27 mouse cellular contexts compared by ENCODE assay signal in the genomic region with DNA sequence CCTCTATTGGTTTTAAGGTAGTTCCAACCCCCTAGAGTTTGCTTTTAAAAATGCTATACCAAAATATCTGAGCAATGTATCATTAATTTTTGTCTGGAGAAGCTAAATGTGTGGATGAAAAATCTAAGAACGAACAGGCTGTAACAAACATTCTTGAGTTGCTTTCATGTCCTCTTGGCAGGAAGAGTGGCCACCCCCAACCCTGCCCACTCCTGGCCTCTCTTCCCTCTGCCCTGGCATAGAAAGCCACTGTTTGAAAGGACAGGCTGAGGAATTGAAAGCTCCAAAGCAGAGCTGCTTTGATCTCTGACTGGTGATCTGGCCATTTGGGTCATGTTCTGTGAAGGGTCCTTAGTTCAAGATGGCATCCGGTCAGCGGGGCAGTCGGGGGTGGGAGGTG.
"Had no signal": no experiment of that assay in that cellular context is flagged by ENCODE, and none has a peak within 500 bp of the region (broad histone marks: within the 10 kb centered on the region; RNA-seq: fewer than 3 reads in every experiment).

No protein-coding gene starts in this region.

- H3K9me3 ChIP-seq: heart, embryonic 10.5 days; hindbrain, embryonic 10.5 days; hindbrain, embryonic 12.5 days; intestine, embryonic 15.5 days; limb, embryonic 10.5 days; limb, embryonic 12.5 days; liver, embryonic 13.5 days; liver, embryonic 15.5 days had no signal

- H3K4me2 ChIP-seq: heart, embryonic 12.5 days; hindbrain, embryonic 12.5 days; hindbrain, embryonic 14.5 days; intestine, embryonic 15.5 days; limb, embryonic 12.5 days; liver, embryonic 11.5 days; liver, embryonic 13.5 days; liver, embryonic 15.5 days had no signal

- ATAC-seq: hindbrain, embryonic 16.5 days; inflammation-experienced regulatory T-cells, adult 6 months; intestine, embryonic 15.5 days; intestine, postnatal 0 days; liver, postnatal 0 days had no signal

- H3K4me1 ChIP-seq: heart, embryonic 10.5 days; heart, embryonic 12.5 days; hindbrain, embryonic 10.5 days; hindbrain, embryonic 12.5 days; intestine, embryonic 15.5 days; limb, embryonic 10.5 days; limb, embryonic 12.5 days; liver, embryonic 13.5 days; liver, embryonic 15.5 days had no signal

- H3K27ac ChIP-seq: gastrocnemius, adult 2 months; heart, embryonic 10.5 days; hindbrain, embryonic 10.5 days; hindbrain, embryonic 12.5 days; hindbrain, embryonic 14.5 days; intestine, embryonic 15.5 days; left cerebral cortex, adult 2 months; limb, embryonic 10.5 days; limb, embryonic 12.5 days; liver, embryonic 13.5 days; liver, embryonic 15.5 days had no signal

- H3K4me3 ChIP-seq: gastrocnemius, adult 2 months; heart, embryonic 10.5 days; heart, embryonic 12.5 days; hindbrain, embryonic 10.5 days; hindbrain, embryonic 12.5 days; intestine, embryonic 15.5 days; left cerebral cortex, adult 2 months; limb, embryonic 10.5 days; limb, embryonic 12.5 days; liver, embryonic 13.5 days; liver, embryonic 15.5 days had no signal

- DNase-seq: gastrocnemius, adult 2 months; gastrocnemius, postnatal 10 days; gastrocnemius, postnatal 25 days; heart, postnatal 10 days; heart, postnatal 4 days; kidney, adult 18-20 months; kidney, adult 8-10 months; kidney, postnatal 10 days; kidney, postnatal 25 days; kidney, postnatal 4 days; liver; liver, embryonic 13.5 days; liver, postnatal 0 days had no signal

- H3K9ac ChIP-seq: heart, embryonic 12.5 days; hindbrain, embryonic 12.5 days; hindbrain, embryonic 14.5 days; intestine, embryonic 15.5 days; limb, embryonic 12.5 days; liver, embryonic 13.5 days; liver, embryonic 15.5 days; liver, postnatal 0 days had no signal

- H3K36me3 ChIP-seq: heart, embryonic 10.5 days; heart, embryonic 12.5 days; hindbrain, embryonic 10.5 days; hindbrain, embryonic 12.5 days; intestine, embryonic 15.5 days; limb, embryonic 10.5 days; limb, embryonic 12.5 days; liver, embryonic 13.5 days; liver, embryonic 15.5 days had no signal

- H3K27me3 ChIP-seq: heart, embryonic 12.5 days; hindbrain, embryonic 12.5 days; intestine, embryonic 15.5 days; limb, embryonic 12.5 days; liver, embryonic 13.5 days; liver, embryonic 15.5 days had no signal
